Mouse (Mus musculus) adrenal gland, adult 8-10 months (tissue): ENCODE measurements around the gene Polg2. TPM values are rescaled to one million over a fixed set of nuclear protein-coding genes. Genes with fewer than 3 reads are reported as not detected.

Experiments
- DNase-seq: peaks from one replicate; pipeline ENCODE4 v3.0.0; 2022
- microRNA-seq, 2 experiments: library from miRNA; unstranded; fragments of <30 nt; microRNA quantifications; one replicate each; pipeline ENCODE4 v1.2.0; 2022
- total RNA-seq, 4 experiments: library from RNA; stranded (reverse); gene quantifications; 2 replicates each; pipeline ENCODE4 v1.2.4; 2022

Gene Polg2
- total RNA-seq, 4 experiments from 2014 or later, result 5.5 to 14.4 (median 7.9) TPM

DNA sequence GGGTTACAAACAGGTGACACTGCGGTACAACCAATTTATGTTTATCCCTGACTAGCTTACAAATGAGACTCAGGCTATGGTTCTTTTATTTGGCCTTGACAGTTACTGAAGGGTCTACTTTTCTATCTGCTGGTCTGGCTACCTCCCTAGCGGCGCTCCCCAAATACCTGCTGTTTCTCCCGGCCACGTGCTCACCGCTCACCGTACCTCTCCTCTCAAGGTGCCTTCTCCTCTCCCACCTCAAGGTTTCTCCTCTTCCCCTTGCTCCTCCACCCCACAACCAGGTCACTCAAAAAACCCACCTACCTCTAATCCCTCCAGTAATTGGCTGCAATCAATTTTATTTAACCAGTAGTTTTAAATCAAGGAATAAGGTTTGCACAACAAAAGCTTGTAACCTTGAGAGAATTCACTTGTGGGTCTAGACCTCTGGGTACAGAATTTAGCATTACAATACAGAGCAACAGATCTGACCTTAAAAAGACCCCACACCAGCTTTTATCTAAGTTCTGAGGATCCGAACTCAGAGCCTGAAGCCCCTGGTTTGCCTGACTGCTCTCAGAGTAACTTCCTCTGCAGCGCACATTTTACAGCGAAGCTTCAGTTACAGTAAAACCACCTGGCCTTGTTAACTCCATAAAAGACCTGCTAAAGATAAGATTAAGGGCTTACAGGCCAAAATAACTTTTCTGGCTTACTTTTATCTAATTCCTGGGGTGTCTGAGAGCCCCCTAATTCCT, 55.0 kb downstream of the Polg2 start:
- no peak for DNase-seq

DNA sequence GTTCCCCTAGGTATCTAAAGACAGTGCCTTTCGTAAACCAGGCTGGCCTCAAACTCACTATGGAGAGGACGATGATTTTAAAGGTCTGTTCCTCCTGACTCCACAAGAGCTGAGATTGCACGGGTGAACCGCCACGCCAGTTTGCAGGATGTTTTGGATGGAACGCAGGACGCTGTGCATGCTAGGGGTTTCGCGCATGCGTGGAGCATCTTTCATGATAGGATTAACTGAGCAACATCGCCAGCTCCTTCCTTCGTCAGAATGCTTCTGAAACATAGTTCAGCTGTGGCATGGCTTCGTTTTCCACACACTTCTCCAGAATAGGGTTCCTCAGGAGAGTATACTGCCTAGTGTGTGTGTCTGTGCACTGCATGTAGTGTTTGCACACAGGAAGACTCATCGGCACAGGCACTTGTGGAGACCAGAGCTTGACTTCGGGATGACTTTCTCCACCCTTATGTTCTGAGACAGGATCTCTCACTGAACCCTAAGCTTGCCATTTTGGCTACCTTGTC, 55.7 kb downstream of the Polg2 start:
- no peak for DNase-seq

DNA sequence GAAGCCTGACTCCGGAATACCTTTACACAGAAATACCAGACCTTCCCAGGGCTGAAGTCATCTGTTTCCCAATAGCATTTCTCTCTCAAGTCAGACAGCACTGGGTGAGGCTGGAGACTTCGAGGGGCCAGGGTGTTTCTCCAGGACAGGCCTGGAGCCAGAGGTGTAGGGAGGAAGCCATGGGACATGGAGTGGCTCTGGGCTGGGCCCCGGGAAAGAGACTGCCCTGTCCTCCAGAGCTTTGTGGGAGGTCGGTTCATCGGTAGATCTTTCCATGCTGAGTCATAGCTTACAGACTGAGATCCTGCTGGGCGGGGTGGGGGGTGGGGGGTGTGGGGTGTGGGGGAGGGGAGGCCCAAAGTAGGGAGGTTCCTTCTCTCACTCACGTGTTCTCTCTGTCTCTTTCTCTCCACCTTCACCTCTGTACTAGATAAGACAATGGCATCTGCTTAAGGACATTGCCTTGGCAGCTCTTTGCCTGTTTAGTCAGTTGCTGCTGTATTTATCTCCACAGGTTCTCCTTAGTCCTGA, 56.4 kb downstream of the Polg2 start:
- DNase-seq, result peak; percentile 45

DNA sequence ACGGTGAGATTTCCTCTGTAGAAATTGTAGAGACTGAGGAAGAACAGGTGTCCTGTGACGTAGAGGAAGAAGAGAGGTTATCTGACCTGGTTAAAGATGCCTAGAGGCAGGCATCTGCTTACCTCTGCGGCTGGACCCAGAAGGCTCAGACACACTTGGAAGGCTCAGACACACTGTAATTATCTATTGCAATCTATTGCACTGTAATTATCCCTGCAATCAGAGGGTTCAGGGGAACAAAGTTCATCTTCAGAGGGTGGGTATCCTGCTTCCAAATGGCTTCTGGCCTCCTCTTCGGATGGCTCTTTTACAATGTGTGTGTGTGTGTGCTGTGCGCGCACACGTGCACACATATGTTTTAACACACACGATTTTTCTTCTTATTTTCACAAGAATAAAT, 59.0 kb downstream of the Polg2 start:
- no peak for DNase-seq

Small RNA genes within 50 kb of the gene (microRNA-seq; reads per million reads assigned to microRNA genes)
- gene Gm25994, result 0 reads per million in 2 experiments
- 8.2 to 10.6 reads per million in 2 experiments for gene Mir3064

Other genes starting within 250 kb of the Polg2 start
- gene Tex2, start 166.1 kb downstream of the Polg2 start, total RNA-seq, result 10 to 100 TPM; 48.2 to 56.8 (median 54.5) TPM
- 10 to 100 TPM; 59.0 to 91.0 (median 69.9) TPM for gene Pecam1, start 28.9 kb downstream of the Polg2 start, total RNA-seq
- 1 to 10 TPM; 1.6 to 4.6 (median 2.2) TPM for gene Milr1, start 28.3 kb downstream of the Polg2 start, total RNA-seq
- gene Ddx5, start 9.6 kb upstream of the Polg2 start, total RNA-seq, result 1,000 to 10,000 TPM in 1 of 4 experiments, 100 to 1,000 TPM in 3; 854 to 1,069 (median 919) TPM
- 10 to 100 TPM in 2 of 4 experiments, 1 to 10 TPM in 2; 8.5 to 14.8 (median 11.4) TPM for gene Cep95, start 9.7 kb upstream of the Polg2 start, total RNA-seq
- 10 to 100 TPM; 27.3 to 39.8 (median 36.8) TPM for gene Smurf2, start 141.2 kb upstream of the Polg2 start, total RNA-seq
- gene Kpna2, start 220.0 kb upstream of the Polg2 start, total RNA-seq, result 10 to 100 TPM; 20.7 to 37.7 (median 28.8) TPM
- 1 to 10 TPM; 2.2 to 3.7 (median 3.0) TPM for gene 1810010H24Rik, start 246.1 kb upstream of the Polg2 start, total RNA-seq